Mouse (Mus musculus) heart, embryonic 15.5 days (tissue): ENCODE data around the gene Krtap10-10. TPM values are rescaled to one million over a fixed set of nuclear protein-coding genes. Genes with fewer than 3 reads are reported as not detected.
A peak's percentile ranks its signal among the peaks of the same experiment; 100 is the strongest.
"Not testable (repeated sequence)": the region's sequence is repeated elsewhere in the genome, so short reads cannot be mapped to it uniquely, and the experiment has no call there.

Experiments used
- ATAC-seq: fragments of 200-750 bp; cut with Nextera tagmentation; replicated peaks from 2 replicates; pipeline ENCODE4 v1.8.0; 2017; ENCODE audit warnings: low read depth, moderate TSS enrichment; ENCODE audit not compliant: insufficient number of reproducible peaks, insufficient read depth, low FRiP score
- H3K27ac ChIP-seq: fragments of 300-500 bp; sonication (generic); 2 replicates; pipeline ENCODE4 v1.5.1; 2015; ENCODE audit warnings: mild to moderate bottlenecking, inconsistent platforms
- H3K27me3 ChIP-seq: fragments of 300-500 bp; sonication (generic); 2 replicates; pipeline ENCODE4 v1.6.1; 2015; ENCODE audit warnings: inconsistent platforms
- H3K36me3 ChIP-seq: fragments of 300-500 bp; sonication (generic); 2 replicates; pipeline ENCODE4 v1.6.1; 2015; ENCODE audit warnings: mild to moderate bottlenecking, inconsistent platforms
- H3K4me1 ChIP-seq: fragments of 300-500 bp; sonication (generic); replicated peaks from 2 replicates; pipeline ENCODE4 v1.6.1; 2015; ENCODE audit warnings: inconsistent platforms
- H3K4me2 ChIP-seq: fragments of 300-500 bp; sonication (generic); 2 replicates; pipeline ENCODE4 v1.6.1; 2015; ENCODE audit warnings: inconsistent platforms, mild to moderate bottlenecking, moderate library complexity
- H3K4me3 ChIP-seq: fragments of 300-500 bp; sonication (generic); 2 replicates; pipeline ENCODE4 v1.5.1; 2015; ENCODE audit warnings: mild to moderate bottlenecking, inconsistent platforms
- H3K9ac ChIP-seq: fragments of 300-500 bp; sonication (generic); 2 replicates; pipeline ENCODE4 v1.6.1; 2015; ENCODE audit warnings: mild to moderate bottlenecking, inconsistent platforms
- H3K9me3 ChIP-seq: fragments of 300-500 bp; sonication (generic); replicated peaks from 2 replicates; pipeline ENCODE4 v1.6.1; 2016; ENCODE audit warnings: inconsistent platforms
- whole genome bisulfite sequencing: fragments of 180-500 bp; shearing (Covaris S2); methylation state at CpG from one replicate; pipeline ENCODE4 v1.1.7; 2015; ENCODE audit warnings: mixed read lengths; 5-methylcytosine and 5-hydroxymethylcytosine counted together
- polyA plus RNA-seq: library from polyadenylated mRNA; unstranded; fragments of >200 nt; fragmentation: Nextera tagmentation; extraction: Ambion mirVana; gene quantifications from 2 replicates; pipeline ENCODE4 v1.2.1, GENCODE M21; 2015

Krtap10-10 gene
- polyA plus RNA-seq = not detected in 2 replicates

GRCm38 (mm10) chr10:77835647-77836046 lies at the start of gene Krtap10-10:
Gene Krtap10-10 (plus strand): TSS chr10:77835947.
- Histone ChIP-seq H3K9ac (no peak within 1 kb of the TSS), H3K36me3 (no peaks in the 10 kb centered on the region), H3K4me1 (no peaks in the 10 kb centered on the region), H3K4me3 (no peak within 1 kb of the TSS), H3K4me2 (no peak within 1 kb of the TSS), H3K9me3 (no peaks in the 10 kb centered on the region), H3K27ac (no peak within 1 kb of the TSS), H3K27me3 (no peaks in the 10 kb centered on the region)
- ATAC-seq = no peak
- WGBS = 70% methylated on average over 9 of the region's 9 CpGs

- not testable (repeated sequence) for H3K27me3 ChIP-seq, H3K9me3 ChIP-seq, H3K36me3 ChIP-seq, H3K4me1 ChIP-seq, H3K4me3 ChIP-seq, H3K9ac ChIP-seq, ATAC-seq, H3K27ac ChIP-seq, H3K4me2 ChIP-seq
- 57% methylated on average over 1 of the region's 1 CpGs for WGBS
Observed at GRCm38 (mm10) chr10:77787876-77788275, 47.9 kb upstream of the Krtap10-10 start, which contains the start of gene Gm7137. Gene Gm7137 (minus strand): TSS chr10:77788200.

- Histone ChIP-seq H3K4me3 (no peak overlapping the region), H3K9me3 (no peaks in the 10 kb centered on the region), H3K4me2 (no peak overlapping the region), H3K4me1 (no peaks in the 10 kb centered on the region), H3K36me3 (no peaks in the 10 kb centered on the region), H3K27ac (no peak overlapping the region), H3K9ac (no peak overlapping the region), H3K27me3 (no peaks in the 10 kb centered on the region)
- 74% methylated on average over 2 of the region's 2 CpGs for WGBS
- ATAC-seq = no peak
Observed at GRCm38 (mm10) chr10:77788621-77789020, 47.1 kb upstream of the Krtap10-10 start.

GRCm38 (mm10) chr10:77794976-77795375 lies 40.8 kb upstream of the Krtap10-10 start, which contains the start of gene Gm9639:
Gene Gm9639 (minus strand): TSS chr10:77795076.
- 69% methylated on average over 2 of the region's 2 CpGs for WGBS
- Histone ChIP-seq H3K4me2 (no peak within 1 kb of the TSS), H3K4me3 (no peak within 1 kb of the TSS), H3K9me3 (no peaks in the 10 kb centered on the region), H3K9ac (no peak within 1 kb of the TSS), H3K27ac (no peak within 1 kb of the TSS), H3K36me3 (no peaks in the 10 kb centered on the region), H3K4me1 (peaks cover 13% of the 10 kb centered on the region), H3K27me3 (no peaks in the 10 kb centered on the region)
- ATAC-seq = no peak

GRCm38 (mm10) chr10:77797677-77798076 lies 38.1 kb upstream of the Krtap10-10 start:
- no peak for ATAC-seq
- Histone ChIP-seq H3K9ac (no peak overlapping the region), H3K4me3 (no peak overlapping the region), H3K36me3 (no peaks in the 10 kb centered on the region), H3K4me2 (no peak overlapping the region), H3K4me1 (peaks cover 13% of the 10 kb centered on the region), H3K9me3 (no peaks in the 10 kb centered on the region), H3K27me3 (no peaks in the 10 kb centered on the region), H3K27ac (peak overlapping the region; percentile 37; the same call in 1 of the 2 replicates)
- WGBS = 2% methylated on average over 3 of the region's 3 CpGs

- not testable (repeated sequence) for H3K9ac ChIP-seq, H3K9me3 ChIP-seq, H3K4me2 ChIP-seq, H3K27me3 ChIP-seq, H3K36me3 ChIP-seq, H3K4me3 ChIP-seq, ATAC-seq
- peak overlapping the region; percentile 37; the same call in 1 of the 2 replicates for H3K27ac ChIP-seq
- H3K4me1 ChIP-seq = peaks cover 13% of the 10 kb centered on the region
- WGBS = 28% methylated on average over 3 of the region's 3 CpGs
Observed at GRCm38 (mm10) chr10:77798164-77798920, 37.4 kb upstream of the Krtap10-10 start.

GRCm38 (mm10) chr10:77798921-77799508 lies 36.7 kb upstream of the Krtap10-10 start, which contains the start of gene Gm19668:
Gene Gm19668 (minus strand): TSS chr10:77799133.
- Histone ChIP-seq H3K27ac (peak within 1 kb of the TSS; percentile 37; the same call in 1 of the 2 replicates), H3K4me3 (no peak within 1 kb of the TSS), H3K9me3 (no peaks in the 10 kb centered on the region), H3K4me2 (no peak within 1 kb of the TSS), H3K9ac (no peak within 1 kb of the TSS), H3K27me3 (no peaks in the 10 kb centered on the region), H3K36me3 (no peaks in the 10 kb centered on the region), H3K4me1 (peaks cover 13% of the 10 kb centered on the region)
- WGBS = 57% methylated on average over 8 of the region's 8 CpGs
- ATAC-seq = no peak

GRCm38 (mm10) chr10:77804095-77804494 lies 31.7 kb upstream of the Krtap10-10 start:
- ATAC-seq = no peak
- Histone ChIP-seq H3K4me3 (no peak overlapping the region), H3K36me3 (no peaks in the 10 kb centered on the region), H3K4me2 (no peak overlapping the region), H3K9ac (no peak overlapping the region), H3K27me3 (no peaks in the 10 kb centered on the region), H3K9me3 (no peaks in the 10 kb centered on the region), H3K27ac (no peak overlapping the region), H3K4me1 (no peaks in the 10 kb centered on the region; the same call in 1 of the 2 replicates)
- 62% methylated on average over 3 of the region's 3 CpGs for WGBS

- H3K27ac ChIP-seq = no peak within 1 kb of the TSS
- H3K9me3 ChIP-seq = no peaks in the 10 kb centered on the region
- H3K4me1 ChIP-seq = no peaks in the 10 kb centered on the region
- ATAC-seq = no peak
- no peak within 1 kb of the TSS for H3K4me3 ChIP-seq
- WGBS = 63% methylated on average over 5 of the region's 5 CpGs
- no peak within 1 kb of the TSS for H3K9ac ChIP-seq
- no peaks in the 10 kb centered on the region for H3K27me3 ChIP-seq
- H3K4me2 ChIP-seq = no peak within 1 kb of the TSS
- no peaks in the 10 kb centered on the region for H3K36me3 ChIP-seq
Observed at GRCm38 (mm10) chr10:77811743-77812142, 24.0 kb upstream of the Krtap10-10 start, which contains the start of gene Gm9507. Gene Gm9507 (minus strand): TSS chr10:77811843.

- no peak for ATAC-seq
- H3K9ac ChIP-seq = no peak within 1 kb of the TSS
- no peaks in the 10 kb centered on the region for H3K9me3 ChIP-seq
- H3K4me1 ChIP-seq = no peaks in the 10 kb centered on the region
- H3K36me3 ChIP-seq = no peaks in the 10 kb centered on the region
- no peak within 1 kb of the TSS for H3K27ac ChIP-seq
- H3K4me3 ChIP-seq = no peak within 1 kb of the TSS
- no peak within 1 kb of the TSS for H3K4me2 ChIP-seq
- WGBS = 29% methylated on average over 4 of the region's 4 CpGs
- H3K27me3 ChIP-seq = no peaks in the 10 kb centered on the region
Observed at GRCm38 (mm10) chr10:77814382-77814781, 21.4 kb upstream of the Krtap10-10 start, which contains the start of gene Gm2696. Gene Gm2696 (plus strand): TSS chr10:77814682.

GRCm38 (mm10) chr10:77815514-77815913 lies 20.2 kb upstream of the Krtap10-10 start:
- Histone ChIP-seq H3K4me1 (no peaks in the 10 kb centered on the region), H3K27ac (no peak overlapping the region), H3K9me3 (no peaks in the 10 kb centered on the region), H3K4me2 (no peak overlapping the region), H3K4me3 (no peak overlapping the region), H3K27me3 (no peaks in the 10 kb centered on the region), H3K36me3 (no peaks in the 10 kb centered on the region), H3K9ac (no peak overlapping the region)
- ATAC-seq = no peak
- 22% methylated on average over 5 of the region's 5 CpGs for WGBS
